Mouse (Mus musculus) left cerebral cortex, adult 8-10 months (tissue): Measurements from ENCODE around the gene Rpl6. TPM values are rescaled to one million over a fixed set of nuclear protein-coding genes. Genes with fewer than 3 reads are reported as not detected.

Experiments used
- total RNA-seq, 4 experiments: library from RNA; stranded (reverse); gene quantifications; 2 replicates each; pipeline ENCODE4 v1.2.4; 2022

Gene Rpl6
- total RNA-seq, 4 experiments from 2014 or later: 495 to 632 (median 565) TPM

Other genes with a start within 250 kb of the Rpl6 start
- gene Rph3a, start 194.4 kb upstream of the Rpl6 start, total RNA-seq: 100 to 1,000 TPM; 305 to 327 (median 312) TPM
- 100 to 1,000 TPM; 106 to 113 (median 109) TPM for gene Ptpn11, start 13.1 kb upstream of the Rpl6 start, total RNA-seq
- 100 to 1,000 TPM; 142 to 182 (median 164) TPM for gene Hectd4, start 15.7 kb downstream of the Rpl6 start, total RNA-seq
- 10 to 100 TPM; 72.9 to 87.1 (median 73.8) TPM for gene Trafd1, start 181.2 kb downstream of the Rpl6 start, total RNA-seq
- gene Naa25, start 193.5 kb downstream of the Rpl6 start, total RNA-seq: 10 to 100 TPM; 34.7 to 41.3 (median 36.6) TPM
- 10 to 100 TPM in 1 of 4 experiments, 1 to 10 TPM in 3; 6.6 to 10.1 (median 7.8) TPM for gene Tmem116, start 247.4 kb downstream of the Rpl6 start, total RNA-seq
- 100 to 1,000 TPM; 116 to 148 (median 130) TPM for gene Erp29, start 248.0 kb downstream of the Rpl6 start, total RNA-seq